Mouse (Mus musculus) heart, postnatal 10 days (tissue): Measurements from ENCODE around the gene Fbxl18. TPM values are rescaled to one million over a fixed set of nuclear protein-coding genes. Genes with fewer than 3 reads are reported as not detected.

ENCODE experiments used
- DNase-seq, 2 experiments: peaks; one replicate each; pipeline ENCODE4 v3.0.0; 2021
- intact Hi-C: fragments of 180-260 bp; cut with DNase I; formaldehyde crosslinking; loops from one replicate; pipeline ENCODE4 v1.15.1; 2025
- total RNA-seq, 2 experiments: library from RNA; stranded (reverse); gene quantifications; 2 replicates each; pipeline ENCODE4 v1.2.3; 2021

The Fbxl18 gene
- total RNA-seq, 2 experiments from 2014 or later: 8.8 to 9.2 TPM

- intact Hi-C loops: loop anchor here (1.0 to 5.0 kb wide), 2 partner anchors 89 to 115 kb away; partner anchors contain the start of gene Actb
- DNase-seq: peak; percentile 100
These were observed 77.4 kb downstream of the Fbxl18 start, which contains the start of gene Tnrc18 for GRCm38 (mm10) chr5:142817524-142818434. Gene Tnrc18, minus strand, starts transcription at chr5:142817662.

Other genes with a start within 250 kb of the Fbxl18 start
- gene Slc29a4, start 202.9 kb downstream of the Fbxl18 start, total RNA-seq: 1 to 10 TPM; 1.1 to 1.5 TPM
- 10 to 100 TPM; 80.1 to 91.3 TPM for gene Tnrc18, start 77.8 kb downstream of the Fbxl18 start, total RNA-seq
- 1,000 to 10,000 TPM; 1,831 to 2,004 TPM for gene Actb, start 11.3 kb upstream of the Fbxl18 start, total RNA-seq
- gene Fscn1, start 64.9 kb upstream of the Fbxl18 start, total RNA-seq: 100 to 1,000 TPM; 103 to 132 TPM
- 10 to 100 TPM; 33.4 to 33.5 TPM for gene Rnf216, start 217.6 kb upstream of the Fbxl18 start, total RNA-seq